Mouse (Mus musculus) cerebellum, adult 2 months (tissue): Measurements from ENCODE around the gene Prr36. TPM values are rescaled to one million over a fixed set of nuclear protein-coding genes. Genes with fewer than 3 reads are reported as not detected.
A peak's percentile ranks its signal among the peaks of the same experiment; 100 is the strongest.

Source experiments
- DNase-seq, 2 experiments: peaks; one replicate each; pipeline ENCODE4 v3.0.0; 2021
- H3K27ac ChIP-seq: fragments of 200-500 bp; 2 replicates; pipeline ENCODE4 v1.5.1; 2012; ENCODE audit warnings: low read length, control low read depth, inconsistent platforms; ENCODE audit not compliant: insufficient read depth
- H3K27me3 ChIP-seq: fragments of 200-500 bp; 2 replicates; pipeline ENCODE4 v1.6.1; 2012; ENCODE audit warnings: inconsistent platforms, mild to moderate bottlenecking, low read length, moderate library complexity; ENCODE audit not compliant: control insufficient read depth, insufficient read depth
- H3K4me1 ChIP-seq: fragments of 200-500 bp; 2 replicates; pipeline ENCODE4 v1.6.1; 2011; ENCODE audit warnings: low read length; ENCODE audit not compliant: control insufficient read depth, insufficient read depth
- H3K4me3 ChIP-seq: fragments of 200-500 bp; replicated peaks from 2 replicates; pipeline ENCODE3; 2011; ENCODE audit warnings: mild to moderate bottlenecking, low read depth, low read length, control low read depth; ENCODE audit not compliant: insufficient read depth
- CTCF ChIP-seq: fragments of 200-500 bp; IDR thresholded peaks from 2 replicates; pipeline ENCODE4 v1.5.1; 2011; ENCODE audit warnings: low read depth, mild to moderate bottlenecking, control low read depth, low read length, moderate library complexity, borderline replicate concordance; ENCODE audit not compliant: insufficient read depth
- POLR2A ChIP-seq: fragments of 200-500 bp; IDR thresholded peaks from 2 replicates; pipeline ENCODE4 v1.6.1; 2011; ENCODE audit warnings: low read length, control low read depth, borderline replicate concordance; ENCODE audit not compliant: insufficient read depth
- WGBS: fragments of 180-500 bp; shearing (Covaris S2); methylation state at CpG from one replicate; pipeline ENCODE4 v1.1.7; 2018; 5-methylcytosine and 5-hydroxymethylcytosine counted together
- polyA plus RNA-seq: library from polyadenylated mRNA; depleted of rRNA; stranded (reverse); fragments of >200 nt; gene quantifications from 2 replicates; pipeline ENCODE4 v1.2.3, GENCODE M21; 2012

Gene Prr36
- polyA plus RNA-seq, 1 experiment, result 8.2 TPM

DNA sequence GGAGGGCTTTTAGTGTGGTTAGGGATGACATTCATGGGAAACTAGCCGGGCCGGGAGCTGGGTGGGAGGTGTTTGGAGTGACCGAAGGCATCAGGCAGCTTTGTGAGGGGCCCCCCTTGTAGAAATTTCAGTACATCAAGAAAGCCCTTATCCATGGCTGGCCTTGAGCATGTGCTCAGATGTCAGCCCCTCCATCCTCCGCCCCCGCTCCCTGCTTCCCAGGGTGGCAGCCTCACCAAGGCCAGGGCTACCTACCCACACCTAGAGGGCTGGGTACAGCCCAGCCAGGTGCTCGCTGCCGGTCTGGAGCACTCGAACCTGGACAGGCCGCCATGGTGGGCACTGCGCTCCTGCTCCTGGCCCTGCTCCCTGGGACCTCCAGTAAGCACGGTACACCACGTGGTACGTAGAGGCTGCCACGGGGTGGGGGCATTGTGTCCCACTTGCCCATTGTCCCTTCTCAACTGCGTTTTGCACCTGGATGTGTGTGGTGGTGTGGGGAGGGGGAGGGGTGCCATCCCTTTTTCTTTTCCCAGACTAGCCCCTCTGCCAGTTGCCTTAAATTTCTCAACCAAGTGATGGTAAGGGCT, 30.8 kb upstream of the Prr36 start, which contains the start of gene Tgfbr3l:
Gene Tgfbr3l, plus strand, starts transcription at position 264 of the 590 bp plus-strand sequence.
- DNase-seq, result no peak
- Histone ChIP-seq H3K27me3 (no peaks in the 10 kb centered on the region), H3K4me1 (peaks cover 7% of the 10 kb centered on the region; the same call in 1 of the 2 replicates), H3K27ac (no peak within 1 kb of the TSS), H3K4me3 (no peak within 1 kb of the TSS)
- TF ChIP-seq CTCF, result no peak
- 75% methylated on average over 15 of the region's 15 CpGs for WGBS

DNA sequence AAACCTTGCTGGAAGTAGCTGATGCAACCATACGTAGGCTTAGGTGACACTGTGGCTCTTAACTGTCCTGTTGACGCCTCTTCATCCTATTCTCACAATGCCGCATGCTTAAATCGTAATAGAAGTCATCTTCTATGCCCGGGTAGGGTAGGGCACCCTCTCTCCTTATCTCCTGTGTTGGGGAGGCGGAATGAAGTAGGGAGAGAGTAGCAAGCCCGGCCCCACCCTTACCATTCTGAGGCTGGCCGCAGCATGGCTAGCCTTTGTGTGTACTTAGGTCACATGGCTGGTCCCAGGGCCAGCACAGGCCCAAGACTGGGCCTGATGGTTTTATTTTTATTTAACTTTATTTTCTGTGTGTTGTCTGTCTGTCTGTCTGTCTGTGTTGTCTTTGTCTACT, 30.0 kb upstream of the Prr36 start:
- TF ChIP-seq POLR2A, result no peak
- TF ChIP-seq CTCF, result no peak
- no peaks in the 10 kb centered on the region for H3K27me3 ChIP-seq
- H3K27ac ChIP-seq, result no peak overlapping the region
- 85% methylated on average over 8 of the region's 8 CpGs for WGBS
- no peak overlapping the region for H3K4me3 ChIP-seq
- DNase-seq, result no peak
- H3K4me1 ChIP-seq, result peaks cover 4% of the 10 kb centered on the region; the same call in 1 of the 2 replicates

DNA sequence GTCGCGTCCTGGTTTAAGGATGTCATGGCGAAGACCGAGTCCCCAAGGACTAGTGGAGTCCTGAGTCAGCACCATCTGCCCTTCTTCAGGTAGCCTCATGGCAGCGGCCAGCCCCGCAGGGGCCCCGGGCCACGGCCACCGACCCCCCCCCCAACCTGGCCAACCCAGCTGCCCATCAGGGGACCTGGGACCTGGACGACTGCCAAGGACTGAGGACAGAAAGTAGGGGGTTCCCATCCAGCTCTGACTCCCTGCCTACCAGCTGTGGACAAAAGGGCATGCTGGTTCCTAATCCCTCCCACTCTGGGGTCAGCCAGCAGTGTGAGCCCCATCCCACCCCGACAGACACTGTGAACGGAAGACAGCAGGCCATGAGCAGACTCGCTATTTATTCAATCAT, 28.5 kb upstream of the Prr36 start:
- 36% methylated on average over 13 of the region's 13 CpGs for WGBS
- no peak for DNase-seq
- Histone ChIP-seq H3K27ac (no peak overlapping the region), H3K4me1 (peaks cover 4% of the 10 kb centered on the region; the same call in 1 of the 2 replicates), H3K4me3 (no peak overlapping the region), H3K27me3 (no peaks in the 10 kb centered on the region)
- TF ChIP-seq CTCF (no peak), POLR2A (no peak)

DNA sequence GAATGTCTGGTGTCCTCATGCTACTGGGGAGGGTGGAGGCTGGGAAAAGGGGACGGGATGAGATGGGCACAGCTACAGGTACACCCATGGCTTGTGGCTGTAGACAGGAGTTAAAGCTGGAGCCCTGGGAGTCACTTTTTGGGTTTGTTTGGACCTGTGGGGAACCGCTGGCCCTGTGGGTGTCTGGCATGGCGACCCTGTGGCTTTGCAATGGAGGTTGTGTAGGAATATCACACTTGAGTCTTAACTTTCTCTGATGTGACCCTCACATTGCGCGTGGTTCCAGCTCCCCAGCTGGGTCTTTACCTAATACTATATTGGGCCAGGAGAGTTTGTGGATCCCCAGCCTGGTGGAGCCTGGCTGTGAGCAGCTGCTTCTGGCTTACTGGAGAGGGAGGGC, 27.8 kb upstream of the Prr36 start:
- Histone ChIP-seq H3K4me3 (no peak overlapping the region), H3K27me3 (no peaks in the 10 kb centered on the region), H3K27ac (no peak overlapping the region), H3K4me1 (no peaks in the 10 kb centered on the region; the same call in none of the 2 replicates)
- WGBS, result 94% methylated on average over 5 of the region's 5 CpGs
- no peak for DNase-seq
- TF ChIP-seq CTCF, result no peak
- TF ChIP-seq POLR2A, result no peak

DNA sequence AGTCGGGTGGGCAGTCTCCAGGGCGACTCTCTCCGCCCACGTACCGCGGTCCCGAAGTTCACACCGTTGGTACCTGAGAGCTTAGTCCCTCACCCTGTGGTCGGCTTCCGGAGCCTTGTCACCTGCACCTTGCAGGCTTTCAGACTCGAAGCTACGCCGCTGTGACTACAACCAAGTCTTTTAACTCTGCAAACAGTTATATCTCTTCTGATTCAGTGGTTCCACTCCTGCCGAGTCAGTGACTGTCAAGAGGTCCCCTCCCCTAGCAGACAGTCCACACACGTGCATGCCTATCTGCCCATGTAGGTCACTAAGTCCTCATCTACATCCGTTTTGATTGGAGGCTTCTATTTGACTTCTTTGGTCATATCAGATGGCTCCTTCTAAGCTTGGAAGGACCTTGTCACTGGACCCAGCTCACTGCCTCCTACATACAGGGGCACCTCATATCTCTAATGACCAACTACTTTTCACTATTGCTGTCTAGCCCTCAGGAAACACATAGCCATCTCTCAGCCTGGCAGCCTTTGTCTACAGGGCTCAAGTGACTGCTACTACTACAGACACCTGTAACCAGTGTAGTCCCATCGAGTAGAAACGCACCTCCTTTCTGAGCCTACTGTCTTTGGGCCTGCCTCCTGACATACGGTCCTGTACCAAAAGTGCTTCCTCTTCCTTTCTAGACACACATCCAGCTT, 22.1 kb upstream of the Prr36 start:
- DNase-seq, result no peak
- peak overlapping the region; percentile 35; the same call in 1 of the 2 replicates for H3K27ac ChIP-seq
- peaks cover 5% of the 10 kb centered on the region for H3K4me1 ChIP-seq

DNA sequence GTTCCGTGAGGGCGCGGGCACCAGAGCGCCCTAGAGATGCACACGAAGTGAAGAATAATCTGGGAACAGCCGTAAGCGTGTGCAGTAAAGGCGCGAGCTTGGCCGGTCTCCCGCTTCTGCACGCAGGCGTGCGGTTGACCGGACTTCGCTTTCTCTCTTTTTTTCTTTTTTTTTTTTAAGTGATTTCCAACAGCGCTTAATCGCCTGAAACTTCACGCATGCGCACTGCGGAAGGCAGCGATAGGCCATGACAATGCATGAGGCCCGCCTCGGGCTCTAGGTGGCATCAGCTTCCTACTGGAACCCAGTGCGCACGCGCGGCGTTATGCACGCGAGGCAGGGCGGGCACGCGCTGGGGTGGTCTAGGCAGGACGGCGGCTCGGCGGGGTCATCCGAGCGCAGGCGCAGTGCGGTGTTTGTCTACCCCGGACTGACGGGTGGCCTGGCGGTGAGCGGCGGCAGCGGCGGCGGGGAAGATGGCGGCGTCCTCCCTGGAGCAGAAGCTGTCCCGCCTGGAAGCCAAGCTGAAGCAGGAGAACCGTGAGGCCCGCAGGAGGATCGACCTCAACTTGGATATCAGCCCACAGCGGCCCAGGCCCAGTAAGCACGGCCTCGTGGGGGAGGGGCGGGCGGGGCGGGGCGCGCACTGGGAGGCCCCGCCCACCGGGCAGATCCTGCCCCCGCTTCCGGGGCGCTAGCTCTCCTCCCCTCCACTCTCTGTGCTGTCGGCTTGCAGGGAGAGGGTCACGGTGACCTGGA, 21.4 kb upstream of the Prr36 start, which contains the start of the genes Map2k7 and Gm49320:
Gene Map2k7, plus strand, starts transcription at position 307 of the 759 bp plus-strand sequence.
Gene Gm49320, plus strand, starts transcription at position 432 of the 759 bp plus-strand sequence.
- under 1% methylated on average over 71 of the region's 71 CpGs for WGBS
- no peaks in the 10 kb centered on the region for H3K27me3 ChIP-seq
- DNase-seq, result peak; percentile 100
- H3K27ac ChIP-seq, result peak within 1 kb of the TSS; percentile 82
- peak within 1 kb of the TSS; percentile 83 for H3K4me3 ChIP-seq
- peaks cover 5% of the 10 kb centered on the region for H3K4me1 ChIP-seq
- TF ChIP-seq POLR2A (peak; percentile 61), CTCF (peak; percentile 60)

More for the DNA sequence above, 22.1 kb upstream of the Prr36 start:
- Histone ChIP-seq H3K4me3 (peak overlapping the region; percentile 83), H3K27me3 (no peaks in the 10 kb centered on the region)
- 8% methylated on average over 19 of the region's 19 CpGs for WGBS
- TF ChIP-seq CTCF (no peak), POLR2A (no peak)

DNA sequence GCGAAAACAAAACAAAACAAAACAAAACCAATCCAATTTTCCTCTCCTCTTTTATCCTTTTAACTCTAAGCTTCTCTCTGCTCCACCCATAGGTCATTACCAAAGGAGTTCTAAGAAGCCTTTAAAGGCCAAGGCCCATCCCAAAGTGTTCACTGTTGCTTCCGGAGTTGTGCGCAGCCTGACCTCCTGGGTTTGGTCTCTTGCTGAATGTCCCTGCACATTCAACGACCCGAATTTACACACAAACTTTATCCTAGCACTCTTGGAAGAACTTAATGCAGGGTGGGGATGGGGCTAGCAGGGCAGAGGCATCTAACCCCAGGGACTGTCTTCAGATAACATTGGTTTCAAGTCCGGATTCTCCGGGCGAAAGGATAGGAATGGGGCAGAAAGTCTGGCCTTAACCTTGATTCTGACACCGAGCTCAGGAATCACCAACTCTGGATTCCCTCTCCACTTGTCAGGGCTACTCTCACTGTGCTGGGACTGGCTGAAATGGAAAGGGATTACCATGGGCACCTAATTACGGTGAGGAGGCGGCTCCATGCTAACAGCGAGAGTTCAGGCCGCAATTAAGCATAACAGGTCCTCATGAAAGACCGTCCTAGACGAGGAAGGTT, 20.7 kb upstream of the Prr36 start:
- Histone ChIP-seq H3K4me1 (peaks cover 5% of the 10 kb centered on the region), H3K4me3 (peak overlapping the region; percentile 83), H3K27ac (peak overlapping the region; percentile 82), H3K27me3 (no peaks in the 10 kb centered on the region)
- WGBS, result 16% methylated on average over 15 of the region's 15 CpGs
- TF ChIP-seq CTCF (no peak), POLR2A (no peak)
- no peak for DNase-seq
